Mouse (Mus musculus): Measurements from ENCODE around the gene Gm11146. TPM values are rescaled to one million over a fixed set of nuclear protein-coding genes. Genes with fewer than 3 reads are reported as not detected.

Gm11146 gene
- polyA plus RNA-seq, 1 experiment: not detected

- H3K27ac ChIP-seq (ENCODE audit: insufficient read depth, low read depth, low read length): no peak overlapping the region
- peaks cover under 1% of the 10 kb centered on the region; the same call in 1 of the 2 replicates for H3K4me1 ChIP-seq (ENCODE audit: control insufficient read depth, insufficient read depth, low read length)
- TF ChIP-seq CTCF (IDR thresholded peaks at IDR 0.05; ENCODE audit: low read depth, low read length): no peak
- TF ChIP-seq POLR2A (IDR thresholded peaks at IDR 0.05; ENCODE audit: borderline replicate concordance, low read depth, low read length): no peak
- H3K4me3 ChIP-seq (ENCODE audit: insufficient read depth, low read length): no peak overlapping the region
These were observed 30.5 kb upstream of the Gm11146 start for GRCm38 (mm10) chr16:77632315-77632881.

- Histone ChIP-seq H3K27ac (ENCODE audit: insufficient read depth, low read depth, low read length) (no peak overlapping the region), H3K4me1 (ENCODE audit: control insufficient read depth, insufficient read depth, low read length) (no peaks in the 10 kb centered on the region), H3K4me3 (ENCODE audit: insufficient read depth, low read length) (no peak overlapping the region)
- no peak for TF ChIP-seq CTCF (IDR thresholded peaks at IDR 0.05; ENCODE audit: low read depth, low read length)
- TF ChIP-seq POLR2A (IDR thresholded peaks at IDR 0.05; ENCODE audit: borderline replicate concordance, low read depth, low read length): no peak
These were observed 20.8 kb upstream of the Gm11146 start for GRCm38 (mm10) chr16:77622681-77623080.

- H3K27ac ChIP-seq (ENCODE audit: insufficient read depth, low read depth, low read length): peak overlapping the region; percentile 66
- H3K4me3 ChIP-seq (ENCODE audit: insufficient read depth, low read length): no peak overlapping the region
- peaks cover 22% of the 10 kb centered on the region for H3K4me1 ChIP-seq (ENCODE audit: control insufficient read depth, insufficient read depth, low read length)
- no peak for TF ChIP-seq CTCF (IDR thresholded peaks at IDR 0.05; ENCODE audit: low read depth, low read length)
- no peak for TF ChIP-seq POLR2A (IDR thresholded peaks at IDR 0.05; ENCODE audit: borderline replicate concordance, low read depth, low read length)
These were observed 687 bp upstream of the Gm11146 start for GRCm38 (mm10) chr16:77602581-77602980.

- TF ChIP-seq POLR2A (IDR thresholded peaks at IDR 0.05; ENCODE audit: borderline replicate concordance, low read depth, low read length) (no peak), CTCF (IDR thresholded peaks at IDR 0.05; ENCODE audit: low read depth, low read length) (no peak)
- H3K4me1 ChIP-seq (ENCODE audit: control insufficient read depth, insufficient read depth, low read length): peaks cover 9% of the 10 kb centered on the region
- no peak overlapping the region for H3K4me3 ChIP-seq (ENCODE audit: insufficient read depth, low read length)
- H3K27ac ChIP-seq (ENCODE audit: insufficient read depth, low read depth, low read length): no peak overlapping the region
These were observed 3.1 kb downstream of the Gm11146 start for GRCm38 (mm10) chr16:77598787-77599186.

- H3K27ac ChIP-seq (ENCODE audit: insufficient read depth, low read depth, low read length): no peak overlapping the region
- no peak overlapping the region for H3K4me3 ChIP-seq (ENCODE audit: insufficient read depth, low read length)
- TF ChIP-seq CTCF (IDR thresholded peaks at IDR 0.05; ENCODE audit: low read depth, low read length) (no peak), POLR2A (IDR thresholded peaks at IDR 0.05; ENCODE audit: borderline replicate concordance, low read depth, low read length) (no peak)
- peaks cover 3% of the 10 kb centered on the region for H3K4me1 ChIP-seq (ENCODE audit: control insufficient read depth, insufficient read depth, low read length)
These were observed 5.3 kb downstream of the Gm11146 start for GRCm38 (mm10) chr16:77596556-77596955.

GRCm38 (mm10) chr16:77595661-77596060 lies 6.2 kb downstream of the Gm11146 start:
- no peak overlapping the region for H3K27ac ChIP-seq (ENCODE audit: insufficient read depth, low read depth, low read length)
- no peak for TF ChIP-seq CTCF (IDR thresholded peaks at IDR 0.05; ENCODE audit: low read depth, low read length)
- no peak for TF ChIP-seq POLR2A (IDR thresholded peaks at IDR 0.05; ENCODE audit: borderline replicate concordance, low read depth, low read length)

DNA sequence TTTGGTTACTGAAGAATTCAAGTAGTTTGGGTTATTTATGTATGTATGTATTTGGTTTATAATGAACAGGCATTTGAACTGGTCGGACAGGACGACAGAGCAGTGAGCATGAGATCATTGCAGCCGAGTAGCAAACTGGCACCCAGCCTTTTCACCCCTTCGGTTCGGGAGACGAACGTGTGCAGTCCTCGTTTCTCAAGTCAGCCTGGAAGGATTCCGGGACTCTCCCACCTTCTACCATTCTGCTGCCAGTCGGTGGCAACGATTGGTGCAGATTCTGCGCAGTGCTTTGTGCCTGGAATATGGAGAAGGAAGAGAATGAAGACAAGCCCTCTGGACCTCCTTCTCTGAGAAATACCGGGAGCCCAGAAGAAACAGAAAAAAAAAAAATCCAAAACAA lies 7.3 kb downstream of the Gm11146 start:
- TF ChIP-seq POLR2A (IDR thresholded peaks at IDR 0.05; ENCODE audit: borderline replicate concordance, low read depth, low read length) (no peak), CTCF (IDR thresholded peaks at IDR 0.05; ENCODE audit: low read depth, low read length) (no peak)
- Histone ChIP-seq H3K4me3 (ENCODE audit: insufficient read depth, low read length) (no peak overlapping the region), H3K4me1 (ENCODE audit: control insufficient read depth, insufficient read depth, low read length) (no peaks in the 10 kb centered on the region), H3K27ac (ENCODE audit: insufficient read depth, low read depth, low read length) (no peak overlapping the region)

More at GRCm38 (mm10) chr16:77595661-77596060, 6.2 kb downstream of the Gm11146 start:
- Histone ChIP-seq H3K4me1 (ENCODE audit: control insufficient read depth, insufficient read depth, low read length) (no peaks in the 10 kb centered on the region), H3K4me3 (ENCODE audit: insufficient read depth, low read length) (no peak overlapping the region)

GRCm38 (mm10) chr16:77593828-77594421 lies 8.0 kb downstream of the Gm11146 start:
- H3K27ac ChIP-seq (ENCODE audit: insufficient read depth, low read depth, low read length): no peak overlapping the region
- no peaks in the 10 kb centered on the region for H3K4me1 ChIP-seq (ENCODE audit: control insufficient read depth, insufficient read depth, low read length)
- no peak for TF ChIP-seq CTCF (IDR thresholded peaks at IDR 0.05; ENCODE audit: low read depth, low read length)
- no peak overlapping the region for H3K4me3 ChIP-seq (ENCODE audit: insufficient read depth, low read length)

DNA sequence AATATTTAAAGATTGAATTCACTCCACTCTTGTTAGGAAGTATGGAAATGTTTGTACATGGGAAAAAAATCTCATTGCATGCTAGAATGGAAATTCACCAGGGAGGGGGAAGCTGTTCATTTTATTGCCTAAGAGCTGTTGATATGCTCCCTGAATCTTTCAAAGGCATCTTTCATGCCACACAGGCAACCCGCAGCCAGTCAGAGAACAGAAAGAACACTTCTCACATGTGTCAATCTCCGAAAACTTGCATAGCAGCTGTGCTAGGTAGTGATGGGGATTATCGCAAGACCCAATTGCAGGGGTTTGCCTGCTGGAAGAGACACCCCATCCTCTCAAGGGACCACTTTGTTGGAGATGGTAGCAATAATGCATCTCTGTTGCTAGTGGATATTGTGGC lies 8.9 kb downstream of the Gm11146 start:
- no peak overlapping the region for H3K27ac ChIP-seq (ENCODE audit: insufficient read depth, low read depth, low read length)
- H3K4me1 ChIP-seq (ENCODE audit: control insufficient read depth, insufficient read depth, low read length): no peaks in the 10 kb centered on the region
- no peak for TF ChIP-seq CTCF (IDR thresholded peaks at IDR 0.05; ENCODE audit: low read depth, low read length)
- TF ChIP-seq POLR2A (IDR thresholded peaks at IDR 0.05; ENCODE audit: borderline replicate concordance, low read depth, low read length): no peak
- no peak overlapping the region for H3K4me3 ChIP-seq (ENCODE audit: insufficient read depth, low read length)

GRCm38 (mm10) chr16:77573036-77573435 lies 28.9 kb downstream of the Gm11146 start:
- Histone ChIP-seq H3K27ac (ENCODE audit: insufficient read depth, low read depth, low read length) (no peak overlapping the region), H3K4me1 (ENCODE audit: control insufficient read depth, insufficient read depth, low read length) (peaks cover 2% of the 10 kb centered on the region; the same call in 1 of the 2 replicates), H3K4me3 (ENCODE audit: insufficient read depth, low read length) (no peak overlapping the region)
- no peak for TF ChIP-seq CTCF (IDR thresholded peaks at IDR 0.05; ENCODE audit: low read depth, low read length)
- TF ChIP-seq POLR2A (IDR thresholded peaks at IDR 0.05; ENCODE audit: borderline replicate concordance, low read depth, low read length): no peak

All from bone marrow macrophage, adult 2 months (primary cell).